Mouse (Mus musculus): ENCODE measurements around the gene Ccdc159. TPM values are rescaled to one million over a fixed set of nuclear protein-coding genes. Genes with fewer than 3 reads are reported as not detected.

Ccdc159 gene
- polyA plus RNA-seq, 1 experiment from 2014 or later, result 9.8 TPM

GRCm38 (mm10) chr9:21929208-21929607, 1.9 kb downstream of the Ccdc159 start:
- H3K9me3 ChIP-seq (ENCODE audit: control insufficient read depth, low read length), result no peaks in the 10 kb centered on the region
- 79% methylated on average over 3 of the region's 3 CpGs for WGBS
- ATAC-seq, result no peak

GRCm38 (mm10) chr9:21932006-21932405, 4.7 kb downstream of the Ccdc159 start:
- 40% methylated on average over 2 of the region's 2 CpGs for WGBS

More at GRCm38 (mm10) chr9:21929208-21929607, 1.9 kb downstream of the Ccdc159 start:
- Histone ChIP-seq H3K9ac (ENCODE audit: low read depth, low read length) (no peak overlapping the region), H3K27me3 (replicated peaks; ENCODE audit: control insufficient read depth, insufficient read depth, low read length) (no peaks in the 10 kb centered on the region; the same call in 1 of the 2 replicates), H3K4me3 (ENCODE audit: low read length) (no peak overlapping the region), H3K27ac (ENCODE audit: low read depth, low read length) (no peak overlapping the region), H3K4me2 (ENCODE audit: low read length) (no peak overlapping the region), H3K36me3 (ENCODE audit: control insufficient read depth, insufficient read depth, low read length) (no peaks in the 10 kb centered on the region), H3K4me1 (ENCODE audit: control insufficient read depth, insufficient read depth, low read depth, low read length) (peaks cover 9% of the 10 kb centered on the region)

GRCm38 (mm10) chr9:21932445-21933137, 5.3 kb downstream of the Ccdc159 start:
- H3K4me2 ChIP-seq (ENCODE audit: low read length), result no peak overlapping the region
- no peak overlapping the region for H3K9ac ChIP-seq (ENCODE audit: low read depth, low read length)
- H3K36me3 ChIP-seq (ENCODE audit: control insufficient read depth, insufficient read depth, low read length), result no peaks in the 10 kb centered on the region
- no peak overlapping the region for H3K4me3 ChIP-seq (ENCODE audit: low read length)
- H3K27ac ChIP-seq (ENCODE audit: low read depth, low read length), result no peak overlapping the region
- WGBS, result 61% methylated on average over 12 of the region's 12 CpGs
- ATAC-seq, result no peak
- no peaks in the 10 kb centered on the region; the same call in 1 of the 2 replicates for H3K27me3 ChIP-seq (replicated peaks; ENCODE audit: control insufficient read depth, insufficient read depth, low read length)
- H3K9me3 ChIP-seq (ENCODE audit: control insufficient read depth, low read length), result no peaks in the 10 kb centered on the region
- peaks cover under 1% of the 10 kb centered on the region for H3K4me1 ChIP-seq (ENCODE audit: control insufficient read depth, insufficient read depth, low read depth, low read length)

More at GRCm38 (mm10) chr9:21932006-21932405, 4.7 kb downstream of the Ccdc159 start:
- H3K4me2 ChIP-seq (ENCODE audit: low read length), result no peak overlapping the region
- no peak overlapping the region for H3K27ac ChIP-seq (ENCODE audit: low read depth, low read length)
- no peaks in the 10 kb centered on the region for H3K9me3 ChIP-seq (ENCODE audit: control insufficient read depth, low read length)
- H3K4me3 ChIP-seq (ENCODE audit: low read length), result no peak overlapping the region
- no peaks in the 10 kb centered on the region for H3K4me1 ChIP-seq (ENCODE audit: control insufficient read depth, insufficient read depth, low read depth, low read length)
- ATAC-seq, result no peak
- H3K36me3 ChIP-seq (ENCODE audit: control insufficient read depth, insufficient read depth, low read length), result no peaks in the 10 kb centered on the region
- no peak overlapping the region for H3K9ac ChIP-seq (ENCODE audit: low read depth, low read length)
- no peaks in the 10 kb centered on the region; the same call in 1 of the 2 replicates for H3K27me3 ChIP-seq (replicated peaks; ENCODE audit: control insufficient read depth, insufficient read depth, low read length)

GRCm38 (mm10) chr9:21934021-21934420, 6.8 kb downstream of the Ccdc159 start:
- H3K9ac ChIP-seq (ENCODE audit: low read depth, low read length), result no peak overlapping the region
- no peaks in the 10 kb centered on the region for H3K9me3 ChIP-seq (ENCODE audit: control insufficient read depth, low read length)
- no peak for ATAC-seq
- WGBS, result 83% methylated on average over 12 of the region's 12 CpGs
- H3K27ac ChIP-seq (ENCODE audit: low read depth, low read length), result no peak overlapping the region
- H3K4me3 ChIP-seq (ENCODE audit: low read length), result no peak overlapping the region
- H3K27me3 ChIP-seq (replicated peaks; ENCODE audit: control insufficient read depth, insufficient read depth, low read length), result no peaks in the 10 kb centered on the region; the same call in 1 of the 2 replicates
- H3K36me3 ChIP-seq (ENCODE audit: control insufficient read depth, insufficient read depth, low read length), result no peaks in the 10 kb centered on the region
- H3K4me2 ChIP-seq (ENCODE audit: low read length), result no peak overlapping the region
- peaks cover 11% of the 10 kb centered on the region for H3K4me1 ChIP-seq (ENCODE audit: control insufficient read depth, insufficient read depth, low read depth, low read length)

GRCm38 (mm10) chr9:21935466-21936131, 8.3 kb downstream of the Ccdc159 start:
- peaks cover 14% of the 10 kb centered on the region for H3K4me1 ChIP-seq (ENCODE audit: control insufficient read depth, insufficient read depth, low read depth, low read length)
- H3K36me3 ChIP-seq (ENCODE audit: control insufficient read depth, insufficient read depth, low read length), result no peaks in the 10 kb centered on the region; the same call in none of the 2 replicates
- ATAC-seq, result no peak
- H3K9me3 ChIP-seq (ENCODE audit: control insufficient read depth, low read length), result no peaks in the 10 kb centered on the region
- H3K9ac ChIP-seq (ENCODE audit: low read depth, low read length), result no peak overlapping the region
- H3K27me3 ChIP-seq (replicated peaks; ENCODE audit: control insufficient read depth, insufficient read depth, low read length), result no peaks in the 10 kb centered on the region; the same call in 1 of the 2 replicates
- no peak overlapping the region for H3K4me3 ChIP-seq (ENCODE audit: low read length)
- 88% methylated on average over 7 of the region's 7 CpGs for WGBS
- H3K4me2 ChIP-seq (ENCODE audit: low read length), result peak overlapping the region; percentile 67
- H3K27ac ChIP-seq (ENCODE audit: low read depth, low read length), result no peak overlapping the region

GRCm38 (mm10) chr9:21936692-21937570, 9.7 kb downstream of the Ccdc159 start, which contains the start of gene Plppr2:
Gene Plppr2, plus strand, starts transcription at chr9:21937033.
- no peaks in the 10 kb centered on the region for H3K9me3 ChIP-seq (ENCODE audit: control insufficient read depth, low read length)
- peak; percentile 96 for ATAC-seq
- H3K27ac ChIP-seq (ENCODE audit: low read depth, low read length), result peak within 1 kb of the TSS; percentile 75
- peak within 1 kb of the TSS; percentile 67 for H3K4me2 ChIP-seq (ENCODE audit: low read length)
- H3K9ac ChIP-seq (ENCODE audit: low read depth, low read length), result peak within 1 kb of the TSS; percentile 79
- H3K36me3 ChIP-seq (ENCODE audit: control insufficient read depth, insufficient read depth, low read length), result peaks cover 11% of the 10 kb centered on the region
- no peaks in the 10 kb centered on the region; the same call in 1 of the 2 replicates for H3K27me3 ChIP-seq (replicated peaks; ENCODE audit: control insufficient read depth, insufficient read depth, low read length)
- peak within 1 kb of the TSS; percentile 60 for H3K4me3 ChIP-seq (ENCODE audit: low read length)
- 2% methylated on average over 43 of the region's 43 CpGs for WGBS
- H3K4me1 ChIP-seq (ENCODE audit: control insufficient read depth, insufficient read depth, low read depth, low read length), result peaks cover 14% of the 10 kb centered on the region

GRCm38 (mm10) chr9:21937711-21938175, 10.5 kb downstream of the Ccdc159 start:
- Histone ChIP-seq H3K36me3 (ENCODE audit: control insufficient read depth, insufficient read depth, low read length) (peaks cover 11% of the 10 kb centered on the region), H3K9me3 (ENCODE audit: control insufficient read depth, low read length) (no peaks in the 10 kb centered on the region), H3K27ac (ENCODE audit: low read depth, low read length) (peak overlapping the region; percentile 49; the same call in 1 of the 2 replicates), H3K27me3 (replicated peaks; ENCODE audit: control insufficient read depth, insufficient read depth, low read length) (no peaks in the 10 kb centered on the region; the same call in 1 of the 2 replicates), H3K4me2 (ENCODE audit: low read length) (peak overlapping the region; percentile 67), H3K9ac (ENCODE audit: low read depth, low read length) (peak overlapping the region; percentile 79), H3K4me3 (ENCODE audit: low read length) (peak overlapping the region; percentile 60), H3K4me1 (ENCODE audit: control insufficient read depth, insufficient read depth, low read depth, low read length) (peaks cover 14% of the 10 kb centered on the region)
- 54% methylated on average over 4 of the region's 4 CpGs for WGBS
- ATAC-seq, result peak; percentile 32; the same call in 1 of the 2 replicates

- peak overlapping the region; percentile 67 for H3K4me2 ChIP-seq (ENCODE audit: low read length)
- no peaks in the 10 kb centered on the region; the same call in 1 of the 2 replicates for H3K27me3 ChIP-seq (replicated peaks; ENCODE audit: control insufficient read depth, insufficient read depth, low read length)
- peak overlapping the region; percentile 31 for H3K9ac ChIP-seq (ENCODE audit: low read depth, low read length)
- no peaks in the 10 kb centered on the region for H3K9me3 ChIP-seq (ENCODE audit: control insufficient read depth, low read length)
- no peak for ATAC-seq
- H3K4me3 ChIP-seq (ENCODE audit: low read length), result peak overlapping the region; percentile 60
- no peak overlapping the region for H3K27ac ChIP-seq (ENCODE audit: low read depth, low read length)
- H3K4me1 ChIP-seq (ENCODE audit: control insufficient read depth, insufficient read depth, low read depth, low read length), result peaks cover 14% of the 10 kb centered on the region
- H3K36me3 ChIP-seq (ENCODE audit: control insufficient read depth, insufficient read depth, low read length), result peaks cover 11% of the 10 kb centered on the region
- 83% methylated on average over 4 of the region's 4 CpGs for WGBS
Measured at GRCm38 (mm10) chr9:21938234-21938855, 11.1 kb downstream of the Ccdc159 start.
